Mouse (Mus musculus) neutrophil, adult 5-6 weeks (primary cell): ENCODE measurements around the gene Gcsh. TPM values are rescaled to one million over a fixed set of nuclear protein-coding genes. Genes with fewer than 3 reads are reported as not detected.
A peak's percentile ranks its signal among the peaks of the same experiment; 100 is the strongest.

Experiments used
- ATAC-seq: fragments of 151-379, 151-347 bp; 2 replicates; pipeline ENCODE4 v1.8.0; 2017; ENCODE audit warnings: mild to moderate bottlenecking, moderate TSS enrichment; ENCODE audit not compliant: insufficient number of reproducible peaks, poor library complexity, low FRiP score, severe bottlenecking; ENCODE audit errors: extremely low read depth
- total RNA-seq: library from RNA; stranded (forward); fragments of 200-1000 nt; gene quantifications from 2 replicates; pipeline ENCODE4 v1.2.3, GENCODE M21; 2017

Gcsh gene
- total RNA-seq, 1 experiment from 2014 or later: 10.5 TPM

GRCm38 (mm10) chr8:116980117-116980516, 13.2 kb downstream of the Gcsh start:
- ATAC-seq: peak; percentile 45

- ATAC-seq: peak; percentile 93
These were observed 14.6 kb downstream of the Gcsh start, which contains the start of gene 1700030J22Rik for GRCm38 (mm10) chr8:116978631-116979256. Gene 1700030J22Rik, minus strand, starts transcription at chr8:116978959.

DNA sequence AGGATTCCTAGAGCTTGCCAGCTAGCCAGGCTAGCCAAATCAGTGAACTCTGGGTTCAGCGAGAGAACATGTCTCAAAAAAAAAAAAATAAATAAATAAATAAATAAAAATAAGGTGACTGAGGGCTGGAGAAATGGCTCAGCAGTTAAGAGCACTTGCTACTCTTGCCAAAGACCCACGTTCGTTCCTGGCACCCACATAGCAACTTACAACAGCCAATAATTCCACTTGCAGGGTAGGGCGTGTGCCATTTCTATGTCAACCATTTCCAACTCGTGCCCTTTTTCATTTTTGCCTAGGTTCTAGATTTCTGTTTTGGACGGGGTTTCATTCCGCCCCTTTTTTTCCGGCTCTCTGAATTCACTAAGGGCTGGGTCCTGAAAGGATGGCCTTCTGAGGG, 15.3 kb downstream of the Gcsh start:
- ATAC-seq: no peak

DNA sequence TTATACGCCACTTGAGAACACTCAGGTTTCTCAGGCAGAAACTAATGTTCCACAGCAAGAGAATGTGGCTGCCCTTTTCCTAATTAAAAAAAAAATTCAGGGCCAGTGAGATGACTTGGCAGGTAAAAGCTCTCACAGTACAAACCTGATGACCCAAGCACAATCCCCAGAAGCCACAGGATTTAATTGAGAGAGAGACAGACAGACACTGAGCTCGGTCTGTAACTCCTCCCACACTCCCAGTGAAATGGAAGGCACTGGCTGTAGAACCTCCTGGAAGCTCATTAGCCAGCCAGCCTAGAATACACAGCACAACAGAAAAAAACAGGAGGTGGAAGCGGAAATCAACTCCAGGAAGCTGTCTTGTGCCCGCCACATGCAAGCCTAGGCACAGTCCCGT, 17.7 kb downstream of the Gcsh start:
- no peak for ATAC-seq

DNA sequence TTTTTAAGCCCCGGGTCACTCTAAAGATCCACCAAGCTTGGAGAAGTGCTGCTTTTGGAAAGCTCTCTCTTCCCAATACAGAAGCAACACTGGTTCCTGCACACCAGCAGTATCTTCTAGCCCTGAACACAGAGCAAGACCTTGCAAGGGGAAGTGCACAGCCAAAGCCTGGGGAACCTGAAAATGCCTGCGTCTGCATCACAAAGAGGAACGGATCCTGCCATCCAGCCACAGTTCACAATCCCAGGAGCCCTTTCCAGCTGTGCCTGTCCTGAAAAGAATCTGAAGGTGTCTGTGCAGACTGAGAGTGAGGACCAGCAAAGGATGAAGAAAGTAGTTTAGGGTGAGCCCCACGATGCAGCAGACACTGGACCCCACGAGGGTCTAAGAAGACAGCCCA, 18.3 kb downstream of the Gcsh start:
- ATAC-seq: no peak

GRCm38 (mm10) chr8:116969531-116969930, 23.8 kb downstream of the Gcsh start:
- no peak for ATAC-seq

GRCm38 (mm10) chr8:116954415-116954814, 38.9 kb downstream of the Gcsh start:
- ATAC-seq: no peak

DNA sequence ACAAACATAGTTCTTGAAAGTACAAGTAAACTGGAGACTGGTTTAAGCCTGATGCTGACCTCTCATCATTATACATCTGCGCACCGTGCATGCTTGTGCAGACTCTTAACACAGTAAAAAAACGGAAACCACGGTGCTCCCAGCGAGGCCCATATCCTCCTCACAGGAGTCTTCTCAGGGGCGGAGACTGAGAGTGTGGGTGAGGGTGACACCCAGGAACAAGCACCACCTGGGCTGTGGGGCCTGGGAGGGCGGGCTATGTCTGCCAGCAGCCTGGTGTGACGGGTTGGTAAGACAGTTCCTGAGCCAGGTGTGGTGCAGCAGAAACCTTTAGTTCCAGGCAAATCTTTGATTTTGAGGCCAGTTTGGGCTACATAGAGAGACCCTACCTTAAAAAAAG, 40.9 kb downstream of the Gcsh start:
- ATAC-seq: peak; percentile 10; the same call in 1 of the 2 replicates

DNA sequence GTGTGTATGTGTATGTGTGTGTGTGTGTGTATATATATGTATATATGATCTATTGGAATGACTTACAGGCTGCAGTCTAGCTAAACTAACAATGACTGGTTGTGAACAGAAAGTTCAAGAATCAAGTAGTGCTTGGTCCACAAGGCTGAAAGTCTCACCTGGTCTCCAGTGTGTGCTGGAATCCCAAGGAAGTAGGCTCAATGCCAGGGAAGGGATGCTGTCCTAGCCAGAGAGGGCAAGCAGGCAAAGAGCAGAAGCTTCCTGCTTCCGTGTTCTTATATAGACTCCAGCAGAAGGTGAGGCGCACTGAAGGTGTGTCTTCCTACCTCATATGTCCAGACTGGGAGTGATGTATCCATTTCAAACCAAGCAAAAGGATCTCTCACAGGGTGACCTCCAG, 41.6 kb downstream of the Gcsh start:
- no peak for ATAC-seq

DNA sequence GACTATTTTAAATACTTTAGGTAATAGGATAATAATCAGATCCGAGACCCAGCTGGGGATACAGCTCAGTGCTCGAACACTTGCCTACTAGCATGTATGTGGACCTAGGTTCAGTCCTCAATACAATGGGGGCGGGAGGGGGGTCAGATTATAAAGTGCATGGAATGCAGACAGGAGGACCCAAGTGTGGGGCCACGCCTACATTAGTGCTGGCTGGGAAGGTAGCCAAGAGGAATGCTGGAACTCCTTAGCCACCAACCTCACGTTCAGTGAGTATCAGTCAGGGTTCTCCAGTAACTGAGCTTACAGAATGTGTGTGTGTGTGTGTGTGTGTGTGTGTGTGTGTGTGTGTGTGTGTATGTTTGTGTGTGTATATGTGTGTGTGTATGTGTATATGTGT, 42.0 kb downstream of the Gcsh start:
- ATAC-seq: no peak

DNA sequence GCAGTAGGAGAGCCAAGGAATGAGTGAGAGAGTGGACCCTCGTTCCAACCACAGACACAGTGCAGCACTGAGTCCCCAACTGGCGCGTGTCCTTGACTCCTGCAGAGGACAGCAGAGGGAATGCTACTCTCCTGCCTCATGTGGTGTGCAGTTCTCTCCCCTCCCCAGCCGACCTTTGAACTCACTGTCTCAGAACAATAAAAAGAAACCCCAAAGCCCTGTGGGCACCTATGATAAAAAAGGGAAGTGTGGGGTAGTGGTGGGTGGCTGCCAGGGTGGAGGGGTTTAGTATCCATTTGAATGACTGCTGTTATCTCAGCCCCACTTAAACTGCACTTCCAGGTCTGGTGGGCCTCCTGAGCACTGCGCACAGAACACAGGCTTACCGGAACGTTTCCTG, 45.7 kb downstream of the Gcsh start:
- no peak for ATAC-seq

DNA sequence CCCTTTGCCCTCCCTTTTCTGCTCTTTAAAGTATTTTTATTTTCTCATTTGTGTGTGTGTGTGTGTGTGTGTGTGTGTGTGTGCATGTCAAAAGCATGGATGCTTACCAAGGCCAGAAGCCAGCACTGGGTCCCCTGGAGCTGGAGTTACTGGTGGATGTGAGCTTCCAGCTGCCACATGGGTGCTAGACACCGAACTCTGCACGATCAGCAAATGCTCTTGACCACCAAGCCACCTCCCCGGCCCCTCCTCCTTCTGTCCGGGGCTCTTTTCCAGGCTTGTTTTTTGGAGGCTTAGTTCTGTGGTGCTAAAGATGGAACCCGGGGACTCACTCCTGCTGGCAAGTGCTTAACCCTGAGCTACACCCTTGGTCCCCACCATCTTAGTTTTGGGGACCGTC, 46.5 kb downstream of the Gcsh start:
- no peak for ATAC-seq

- ATAC-seq: peak; percentile 24; the same call in 1 of the 2 replicates
These were observed 47.0 kb downstream of the Gcsh start for GRCm38 (mm10) chr8:116946268-116946838.

- no peak for ATAC-seq
These were observed 48.0 kb downstream of the Gcsh start for GRCm38 (mm10) chr8:116945169-116945910.

DNA sequence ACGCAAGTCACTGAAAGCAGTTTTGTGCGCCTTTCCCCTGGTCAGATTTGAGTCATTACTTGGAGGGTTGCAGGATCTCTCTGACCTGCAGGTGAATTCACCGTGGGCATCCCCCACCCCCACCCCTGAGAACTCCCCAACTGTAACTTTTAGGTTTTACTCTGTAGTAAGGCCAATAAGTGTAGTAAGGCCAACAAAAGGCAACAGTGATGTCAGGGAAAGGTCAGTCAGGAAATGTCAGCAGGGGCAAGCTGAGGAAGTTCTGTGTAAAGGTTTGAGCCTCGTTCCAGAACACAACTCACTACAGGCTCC, 49.0 kb downstream of the Gcsh start:
- ATAC-seq: no peak

DNA sequence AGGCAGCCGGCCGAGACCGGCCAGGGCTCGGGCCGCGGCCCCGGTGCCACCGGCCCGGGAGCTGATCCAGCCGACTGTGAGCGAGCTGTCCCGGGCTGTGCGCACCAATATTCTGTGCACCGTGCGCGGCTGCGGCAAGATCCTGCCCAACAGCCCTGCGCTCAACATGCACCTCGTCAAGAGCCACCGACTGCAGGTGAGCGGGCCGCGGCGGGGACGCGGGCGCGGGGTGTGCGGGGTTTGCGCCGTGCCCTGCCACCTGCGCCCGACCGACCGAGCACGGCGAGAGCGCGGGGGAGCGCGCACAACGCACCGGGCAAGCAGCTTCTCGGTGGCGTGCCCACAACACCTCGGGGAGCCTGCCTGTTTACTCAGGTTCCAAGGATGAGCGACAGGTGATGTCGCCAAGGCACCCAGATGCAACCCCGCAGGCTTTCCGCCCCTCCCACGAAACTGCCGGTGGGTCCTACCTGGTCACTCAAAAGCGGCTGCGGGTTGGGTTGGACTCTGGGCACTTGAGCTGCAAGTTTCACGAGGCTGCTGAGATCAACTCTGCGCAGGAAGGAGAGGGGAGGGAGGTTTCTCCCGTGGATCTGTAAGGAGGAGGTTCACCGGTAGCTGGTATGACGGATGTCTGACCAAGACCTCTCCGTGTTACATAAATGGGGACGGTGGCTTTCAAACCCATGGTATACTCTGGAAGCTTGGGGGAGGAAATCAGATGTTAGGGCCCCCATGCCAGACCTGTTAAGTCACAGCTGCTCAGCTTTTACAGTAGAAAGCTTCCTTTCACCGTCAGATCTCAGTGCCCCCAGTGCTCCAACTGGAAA, 49.6 kb downstream of the Gcsh start:
- ATAC-seq: 0 out of 2 replicates have a peak, but pooled peaks have one; percentile 9

- peak; percentile 64 for ATAC-seq
These were observed 50.2 kb downstream of the Gcsh start, which contains the start of gene Atmin for GRCm38 (mm10) chr8:116943161-116943554. Gene Atmin, plus strand, starts transcription at chr8:116943393.

GRCm38 (mm10) chr8:116942284-116943058, 50.9 kb downstream of the Gcsh start:
- no peak for ATAC-seq

DNA sequence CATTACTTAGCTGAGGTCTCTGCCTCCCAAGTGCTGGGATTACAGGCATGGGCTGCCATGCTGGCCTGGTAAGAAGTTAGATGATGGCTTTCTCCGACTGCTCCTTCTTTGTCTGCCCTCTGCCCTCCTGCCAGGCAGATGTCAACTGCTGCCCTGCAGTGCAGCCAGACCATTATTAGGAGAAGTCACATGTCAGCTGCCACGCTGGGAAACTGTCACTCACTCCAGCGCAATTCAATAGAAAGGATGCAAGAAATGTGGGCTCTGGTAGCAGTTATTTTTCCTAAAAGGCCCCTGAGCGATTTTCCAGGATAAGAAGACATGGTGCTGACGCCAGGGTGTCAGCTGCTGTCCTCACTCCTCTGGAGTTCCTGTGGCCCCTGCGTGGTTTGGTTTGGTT, 57.8 kb downstream of the Gcsh start:
- ATAC-seq: no peak
